Mouse (Mus musculus) MEL (cell line): ENCODE measurements around the gene Nipbl. TPM values are rescaled to one million over a fixed set of nuclear protein-coding genes. Genes with fewer than 3 reads are reported as not detected.
"Not testable (repeated sequence)": the region's sequence is repeated elsewhere in the genome, so short reads cannot be mapped to it uniquely, and the experiment has no call there.

Experiments
- DNase-seq: peaks from one replicate; pipeline ENCODE4 v3.0.0; 2011; ENCODE audit warnings: low read depth, low spot score
- H3K27ac ChIP-seq: 2 replicates; pipeline ENCODE4 v1.5.1; 2012; ENCODE audit warnings: low read depth, mild to moderate bottlenecking, control low read depth, low read length, moderate library complexity; ENCODE audit not compliant: control insufficient read depth
- H3K27me3 ChIP-seq, 2 experiments: fragments of 150-350 bp in 1 of 2; sonication (generic) in 1 of 2; 2 replicates each; pipeline ENCODE4 v1.6.1; 2012; ENCODE audit warnings: low read length in 2 of 2, mild to moderate bottlenecking in 2 of 2, improper control_type of control experiment in 1 of 2, moderate library complexity in 1 of 2; ENCODE audit not compliant: insufficient read depth in 2 of 2, control insufficient read depth in 1 of 2
- H3K36me3 ChIP-seq, 2 experiments: 2 replicates each; pipeline ENCODE4 v1.6.1; 2012 to 2014; ENCODE audit warnings: low read length in 2 of 2, improper control_type of control experiment in 1 of 2, inconsistent platforms in 1 of 2, mild to moderate bottlenecking in 1 of 2; ENCODE audit not compliant: insufficient read depth in 2 of 2, control insufficient read depth in 1 of 2
- H3K4me1 ChIP-seq, 2 experiments: fragments of 150-350 bp in 1 of 2; sonication (generic) in 1 of 2; 2 replicates each; pipeline ENCODE4 v1.6.1; 2012; ENCODE audit warnings: low read length in 2 of 2, improper control_type of control experiment in 1 of 2, mild to moderate bottlenecking in 1 of 2; ENCODE audit not compliant: insufficient read depth in 2 of 2, control insufficient read depth in 1 of 2
- H3K4me3 ChIP-seq, 2 experiments: fragments of 150-350 bp in 1 of 2; sonication (generic) in 1 of 2; 2 replicates each; pipeline ENCODE4 v1.5.1; 2012; ENCODE audit warnings: low read depth in 2 of 2, low read length in 2 of 2, mild to moderate bottlenecking in 2 of 2, moderate library complexity in 2 of 2, control low read depth in 1 of 2, improper control_type of control experiment in 1 of 2; ENCODE audit not compliant: control insufficient read depth in 1 of 2, insufficient read depth in 1 of 2
- H3K79me2 ChIP-seq: 2 replicates; pipeline ENCODE4 v1.6.1; 2012; ENCODE audit warnings: mild to moderate bottlenecking, low read length, moderate library complexity; ENCODE audit not compliant: control insufficient read depth, poor library complexity, insufficient read depth
- H3K9ac ChIP-seq: 2 replicates; pipeline ENCODE4 v1.6.1; 2012; ENCODE audit warnings: low read depth, mild to moderate bottlenecking, control low read depth, low read length, moderate library complexity; ENCODE audit not compliant: control insufficient read depth, poor library complexity, severe bottlenecking
- H3K9me3 ChIP-seq: fragments of 150-350 bp; sonication (generic); replicated peaks from 2 replicates; pipeline ENCODE4 v1.6.1; 2012; ENCODE audit warnings: mild to moderate bottlenecking, low read length, improper control_type of control experiment, moderate library complexity; ENCODE audit not compliant: insufficient read depth
- CHD1 ChIP-seq: IDR thresholded peaks from 2 replicates; pipeline ENCODE4 v1.6.1; 2012; ENCODE audit warnings: low read depth, mild to moderate bottlenecking, inconsistent platforms, low read length, improper control_type of control experiment
- GABPA ChIP-seq: IDR thresholded peaks from 2 replicates; pipeline ENCODE4 v1.6.1; 2012; ENCODE audit warnings: low read depth, mild to moderate bottlenecking, inconsistent platforms, low read length, improper control_type of control experiment, moderate library complexity
- JUND ChIP-seq: IDR thresholded peaks from 2 replicates; pipeline ENCODE4 v1.6.1; 2011; ENCODE audit warnings: low read depth, mild to moderate bottlenecking, improper control_type of control experiment, low read length
- MXI1 ChIP-seq: IDR thresholded peaks from 2 replicates; pipeline ENCODE4 v1.6.1; 2011; ENCODE audit warnings: mild to moderate bottlenecking, low read depth, low read length, improper control_type of control experiment
- MYB ChIP-seq: IDR thresholded peaks from 2 replicates; pipeline ENCODE4 v1.6.1; 2011; ENCODE audit warnings: mild to moderate bottlenecking, low read depth, low read length, improper control_type of control experiment
- POLR2A ChIP-seq, 2 experiments: IDR thresholded peaks; 2 replicates each; pipeline ENCODE4 v1.6.1; 2011 to 2012; ENCODE audit warnings: low read length in 2 of 2, mild to moderate bottlenecking in 2 of 2, control low read depth in 1 of 2, improper control_type of control experiment in 1 of 2, low read depth in 1 of 2, moderate library complexity in 1 of 2; ENCODE audit not compliant: control insufficient read depth in 1 of 2, insufficient read depth in 1 of 2, poor library complexity in 1 of 2
- POLR2AphosphoS2 ChIP-seq: IDR thresholded peaks from 2 replicates; pipeline ENCODE4 v1.6.1; 2011; ENCODE audit warnings: low read length, improper control_type of control experiment
- POLR2AphosphoS5 ChIP-seq: IDR thresholded peaks from 2 replicates; pipeline ENCODE4 v1.6.1; 2012; ENCODE audit warnings: low read depth, borderline replicate concordance, mild to moderate bottlenecking, inconsistent platforms, low read length, moderate library complexity, mixed read lengths
- TAL1 ChIP-seq: IDR thresholded peaks from 2 replicates; pipeline ENCODE4 v1.6.1; 2012; ENCODE audit warnings: mild to moderate bottlenecking, inconsistent platforms, low read length, moderate library complexity, mixed read lengths
- TBP ChIP-seq: IDR thresholded peaks from 2 replicates; pipeline ENCODE4 v1.8.0; 2011; ENCODE audit warnings: low read depth, low read length, improper control_type of control experiment
- TCF12 ChIP-seq: IDR thresholded peaks from 2 replicates; pipeline ENCODE4 v1.6.1; 2014; ENCODE audit warnings: low read depth, mild to moderate bottlenecking, inconsistent platforms, low read length, improper control_type of control experiment, moderate library complexity
- ZC3H11A ChIP-seq: IDR thresholded peaks from 2 replicates; pipeline ENCODE4 v1.6.1; 2012; ENCODE audit warnings: low read depth, mild to moderate bottlenecking, inconsistent platforms, low read length, improper control_type of control experiment
- polyA plus RNA-seq, 2 experiments: library from polyadenylated mRNA; stranded (reverse) in 1 of 2; unstranded in 1 of 2; fragments of >175 nt in 1 of 2; fragments of >200 nt in 1 of 2; gene quantifications; 2 replicates each; pipeline versions ENCODE4 v1.2.1 to v1.2.4; 2012; ENCODE audit warnings: low replicate concordance in 2 of 2, low read depth in 1 of 2; ENCODE audit not compliant: insufficient read length in 2 of 2, insufficient read depth in 1 of 2, missing spikeins in 1 of 2
- total RNA-seq: library from RNA; depleted of rRNA; stranded (reverse); fragments of 300-350 nt; gene quantifications from 2 replicates; pipeline ENCODE4 v1.2.3, GENCODE M21; 2012

Nipbl gene
- total and polyA plus RNA-seq, 3 experiments: 21.8 to 66.3 (median 35.6) TPM

- TF ChIP-seq TAL1 (no peak), POLR2AphosphoS2 (0 out of 2 replicates have a peak, but pooled peaks have one; percentile 26)
Observed at GRCm38 (mm10) chr15:8279320-8279779, 164.9 kb downstream of the Nipbl start (continued).

- H3K27me3 ChIP-seq, H3K9me3 ChIP-seq, DNase-seq, H3K27ac ChIP-seq, H3K4me3 ChIP-seq, H3K79me2 ChIP-seq, H3K9ac ChIP-seq, H3K4me1 ChIP-seq: not testable (repeated sequence)
- peaks cover 0 to 10% of the 10 kb centered on the region in 2 experiments; a peak in 2 of 4 replicates for H3K36me3 ChIP-seq
Observed at GRCm38 (mm10) chr15:8277916-8278315, 166.3 kb downstream of the Nipbl start.

GRCm38 (mm10) chr15:8271952-8272351, 172.3 kb downstream of the Nipbl start:
- Histone ChIP-seq H3K27me3 (no peaks in the 10 kb centered on the region), H3K36me3 (no peaks in the 10 kb centered on the region), H3K9ac (no peak overlapping the region), H3K79me2 (no peaks in the 10 kb centered on the region), H3K4me3 (no peak overlapping the region), H3K9me3 (no peaks in the 10 kb centered on the region), H3K27ac (no peak overlapping the region), H3K4me1 (no peaks in the 10 kb centered on the region)
- no peak for TF ChIP-seq POLR2AphosphoS5
- TF ChIP-seq GABPA: no peak
- no peak for TF ChIP-seq CHD1
- no peak for TF ChIP-seq TBP
- TF ChIP-seq JUND: no peak
- TF ChIP-seq POLR2A (IDR thresholded peaks at IDR 0.05; ENCODE audit: control insufficient read depth in 1 of 2, insufficient read depth in 1 of 2, low read depth in 1 of 2, low read length in 2 of 2, poor library complexity in 1 of 2): no peak
- no peak for TF ChIP-seq ZC3H11A
- TF ChIP-seq TCF12: no peak
- no peak for DNase-seq

- Histone ChIP-seq H3K9me3 (no peaks in the 10 kb centered on the region), H3K4me3 (no peak overlapping the region), H3K4me1 (no peaks in the 10 kb centered on the region), H3K36me3 (no peaks in the 10 kb centered on the region), H3K79me2 (no peaks in the 10 kb centered on the region), H3K9ac (no peak overlapping the region), H3K27me3 (no peaks in the 10 kb centered on the region), H3K27ac (no peak overlapping the region)
- DNase-seq: no peak
- no peak for TF ChIP-seq MXI1
- TF ChIP-seq MYB: no peak
- TF ChIP-seq TCF12: no peak
Observed at GRCm38 (mm10) chr15:8268231-8268630, 176.0 kb downstream of the Nipbl start.
